Mouse (Mus musculus) midbrain, embryonic 14.5 days (tissue): Measurements from ENCODE around the gene H2-T24. TPM values are rescaled to one million over a fixed set of nuclear protein-coding genes. Genes with fewer than 3 reads are reported as not detected.
"Not testable (repeated sequence)": the region's sequence is repeated elsewhere in the genome, so short reads cannot be mapped to it uniquely, and the experiment has no call there.

Experiments
- ATAC-seq: fragments of 200-750 bp; cut with Nextera tagmentation; 2 replicates; pipeline ENCODE4 v1.8.0; 2017; ENCODE audit warnings: moderate number of reproducible peaks, moderate library complexity; ENCODE audit not compliant: low FRiP score, low TSS enrichment
- DNase-seq: peaks from one replicate; pipeline ENCODE4 v3.0.0-alpha.2; 2015
- H3K27ac ChIP-seq: fragments of 300-500 bp; sonication (generic); replicated peaks from 2 replicates; pipeline ENCODE4 v1.5.1; 2014; ENCODE audit warnings: mild to moderate bottlenecking, low read depth, low read length, moderate library complexity
- H3K27me3 ChIP-seq: fragments of 300-500 bp; sonication (generic); 2 replicates; pipeline ENCODE4 v1.6.1; 2014; ENCODE audit warnings: low read length, control low read depth, mixed read lengths; ENCODE audit not compliant: control insufficient read depth, insufficient read depth
- H3K36me3 ChIP-seq: fragments of 300-500 bp; sonication (generic); 2 replicates; pipeline ENCODE4 v1.6.1; 2014; ENCODE audit warnings: low read length, control low read depth; ENCODE audit not compliant: control insufficient read depth, insufficient read depth
- H3K4me1 ChIP-seq: fragments of 300-500 bp; sonication (generic); 2 replicates; pipeline ENCODE4 v1.6.1; 2014; ENCODE audit warnings: mild to moderate bottlenecking, antibody characterized with exemption, low read length, control low read depth; ENCODE audit not compliant: control insufficient read depth, insufficient read depth
- H3K4me2 ChIP-seq: fragments of 300-500 bp; sonication (generic); 2 replicates; pipeline ENCODE4 v1.6.1; 2014; ENCODE audit warnings: mild to moderate bottlenecking, low read length, moderate library complexity
- H3K4me3 ChIP-seq: fragments of 300-500 bp; sonication (generic); replicated peaks from 2 replicates; pipeline ENCODE4 v1.5.1; 2014; ENCODE audit warnings: low read depth, low read length
- H3K9ac ChIP-seq: fragments of 300-500 bp; sonication (generic); replicated peaks from 2 replicates; pipeline ENCODE4 v1.6.1; 2014; ENCODE audit warnings: mild to moderate bottlenecking, low read length, moderate library complexity
- H3K9me3 ChIP-seq: fragments of 300-500 bp; sonication (generic); 2 replicates; pipeline ENCODE4 v1.6.1; 2016; ENCODE audit warnings: low read length, control low read depth, mixed read lengths; ENCODE audit not compliant: control insufficient read depth
- WGBS: fragments of 180-500 bp; shearing (Covaris S2); extraction: QIAGEN DNeasy Blood & Tissue Kit; methylation state at CpG from one replicate; pipeline ENCODE4 v1.1.7; 2014; 5-methylcytosine and 5-hydroxymethylcytosine counted together
- polyA plus RNA-seq: library from polyadenylated mRNA; unstranded; fragments of >200 nt; fragmentation: Nextera tagmentation; extraction: Ambion mirVana; gene quantifications from 2 replicates; pipeline ENCODE4 v1.2.1, GENCODE M21; 2014

Gene H2-T24
- 7.4 and 9.8 TPM in 2 replicates for polyA plus RNA-seq

GRCm38 (mm10) chr17:36020191-36021073 lies at the start of gene H2-T24:
H2-T24 (minus strand) TSS chr17:36020560.
- WGBS, result 44% methylated on average over 15 of the region's 15 CpGs
- DNase-seq (peak; percentile 32), ATAC-seq (no peak)
- Histone ChIP-seq H3K9ac (no peak within 1 kb of the TSS), H3K4me1 (no peaks in the 10 kb centered on the region), H3K36me3 (peaks cover under 1% of the 10 kb centered on the region; the same call in 1 of the 2 replicates), H3K4me3 (no peak within 1 kb of the TSS), H3K27me3 (no peaks in the 10 kb centered on the region), H3K4me2 (peak within 1 kb of the TSS; percentile 1; the same call in 1 of the 2 replicates), H3K27ac (no peak within 1 kb of the TSS), H3K9me3 (no peaks in the 10 kb centered on the region)

GRCm38 (mm10) chr17:36060829-36061228 lies 40.5 kb upstream of the H2-T24 start:
- Histone ChIP-seq H3K36me3 (no peaks in the 10 kb centered on the region), H3K4me1 (no peaks in the 10 kb centered on the region), H3K9me3 (no peaks in the 10 kb centered on the region), H3K9ac (no peak overlapping the region), H3K4me3 (no peak overlapping the region), H3K27me3 (no peaks in the 10 kb centered on the region), H3K4me2 (no peak overlapping the region), H3K27ac (no peak overlapping the region)
- ATAC-seq (no peak), DNase-seq (peak; percentile 88)
- 22% methylated on average over 2 of the region's 2 CpGs for whole genome bisulfite sequencing

DNA sequence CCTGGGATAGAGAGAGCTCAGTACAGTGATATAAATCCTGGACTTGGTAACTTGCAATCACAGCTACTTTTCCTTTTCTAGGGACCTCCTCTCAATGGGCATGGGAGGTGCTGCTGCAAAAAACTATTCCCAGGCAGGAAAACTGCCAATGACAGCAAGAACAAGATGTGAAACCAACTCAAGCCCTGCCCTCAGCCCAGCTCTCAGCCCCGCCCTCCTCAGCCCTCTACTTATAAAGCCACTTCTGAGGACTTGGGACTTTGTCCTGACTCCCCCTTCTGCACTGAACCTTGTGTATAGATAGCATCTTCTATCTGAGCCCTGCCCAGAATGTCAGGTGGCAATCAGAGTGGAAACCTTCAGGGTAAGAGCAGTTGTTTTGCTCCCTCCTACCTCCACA lies 38.0 kb upstream of the H2-T24 start, which contains the start of gene Gm11127:
Gene Gm11127, minus strand, starts transcription at position 10 of the 400 bp plus-strand sequence.
- H3K27me3 ChIP-seq, H3K4me3 ChIP-seq, H3K27ac ChIP-seq, DNase-seq, H3K9ac ChIP-seq, H3K4me2 ChIP-seq, ATAC-seq, H3K4me1 ChIP-seq, H3K36me3 ChIP-seq, H3K9me3 ChIP-seq: not testable (repeated sequence)
- WGBS, result 57% methylated on average over 1 of the region's 1 CpGs

GRCm38 (mm10) chr17:36057927-36058326 lies 37.6 kb upstream of the H2-T24 start:
- H3K36me3 ChIP-seq, H3K27me3 ChIP-seq, H3K9ac ChIP-seq, ATAC-seq, H3K27ac ChIP-seq, H3K9me3 ChIP-seq, H3K4me1 ChIP-seq, H3K4me3 ChIP-seq, DNase-seq, H3K4me2 ChIP-seq: not testable (repeated sequence)
- WGBS, result 90% methylated on average over 24 of the region's 25 CpGs

GRCm38 (mm10) chr17:36043286-36043685 lies 22.9 kb upstream of the H2-T24 start:
- no peaks in the 10 kb centered on the region for H3K4me1 ChIP-seq
- H3K9ac ChIP-seq, result no peak overlapping the region
- H3K36me3 ChIP-seq, result no peaks in the 10 kb centered on the region
- WGBS, result 84% methylated on average over 3 of the region's 3 CpGs
- no peak overlapping the region for H3K27ac ChIP-seq
- DNase-seq (no peak), ATAC-seq (no peak)
- no peaks in the 10 kb centered on the region for H3K27me3 ChIP-seq
- H3K9me3 ChIP-seq, result no peaks in the 10 kb centered on the region
- peak overlapping the region; percentile 60 for H3K4me2 ChIP-seq
- H3K4me3 ChIP-seq, result no peak overlapping the region

DNA sequence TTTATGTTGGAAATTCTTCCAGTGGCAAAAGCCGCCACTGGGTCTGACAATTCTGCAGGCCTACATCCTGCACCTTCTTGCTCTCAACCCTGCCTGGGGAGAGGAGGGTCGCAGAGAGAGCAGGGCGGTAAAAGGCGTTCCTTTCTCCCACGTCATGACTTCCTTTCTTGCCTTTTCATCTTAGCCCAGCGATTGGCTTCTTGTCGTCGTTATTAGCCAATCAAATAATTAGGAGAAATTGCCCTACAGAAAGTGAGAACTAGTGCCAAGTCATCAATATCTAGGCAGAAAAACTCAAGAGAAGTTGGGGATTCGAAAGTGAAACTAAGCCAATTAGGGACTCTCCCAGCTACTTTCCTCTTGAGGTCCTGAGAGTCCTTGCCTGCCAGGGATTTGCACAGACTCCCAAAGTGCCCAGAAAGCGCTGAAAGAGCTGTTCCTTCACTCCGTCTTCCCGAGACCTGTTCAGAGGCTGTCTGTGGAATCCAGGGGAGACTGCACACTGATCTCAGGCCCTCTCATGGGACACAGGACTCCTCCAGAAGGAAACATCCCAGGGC lies 22.3 kb upstream of the H2-T24 start, which contains the start of the genes H2-T22 and Gm6034:
Gene H2-T22, minus strand, starts transcription at position 138 of the 560 bp plus-strand sequence.
Gene Gm6034, plus strand, starts transcription at position 352 of the 560 bp plus-strand sequence.
- peak; percentile 81 for ATAC-seq

DNA sequence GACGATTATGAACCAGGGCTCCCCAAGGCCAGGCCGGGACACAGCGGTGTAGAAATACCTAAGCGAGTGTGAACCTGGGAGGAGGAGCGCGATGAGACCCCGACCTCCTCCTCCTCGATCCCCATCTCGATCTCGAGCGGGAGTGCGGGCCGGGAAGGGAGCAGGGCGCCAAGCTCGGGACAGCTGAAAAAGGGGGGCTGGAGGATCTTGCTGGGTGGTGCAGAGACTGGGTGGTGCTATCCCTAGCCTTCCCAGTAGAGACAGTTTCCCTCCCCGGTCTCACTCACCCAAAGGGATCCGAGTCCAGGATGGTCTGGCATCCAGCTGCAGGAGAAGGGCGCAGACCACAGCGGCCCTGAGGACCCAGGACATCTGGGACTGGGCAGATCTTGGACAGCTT lies 21.7 kb upstream of the H2-T24 start:
- not testable (repeated sequence) for H3K27me3 ChIP-seq, DNase-seq, H3K4me1 ChIP-seq, H3K9ac ChIP-seq, H3K36me3 ChIP-seq, H3K9me3 ChIP-seq, H3K27ac ChIP-seq
- ATAC-seq, result peak; percentile 62
- Histone ChIP-seq H3K4me2 (peak overlapping the region; percentile 60), H3K4me3 (peak overlapping the region; percentile 29)
- WGBS, result 1% methylated on average over 19 of the region's 19 CpGs

More for the DNA sequence above, 22.3 kb upstream of the H2-T24 start, which contains the start of the genes H2-T22 and Gm6034:
- H3K4me1 ChIP-seq, H3K27ac ChIP-seq, H3K27me3 ChIP-seq, H3K9ac ChIP-seq, H3K9me3 ChIP-seq, H3K36me3 ChIP-seq: not testable (repeated sequence)
- peak; percentile 86 for DNase-seq
- Histone ChIP-seq H3K4me3 (peak within 1 kb of the TSS; percentile 29), H3K4me2 (peak within 1 kb of the TSS; percentile 60)
- WGBS, result 1% methylated on average over 12 of the region's 12 CpGs

DNA sequence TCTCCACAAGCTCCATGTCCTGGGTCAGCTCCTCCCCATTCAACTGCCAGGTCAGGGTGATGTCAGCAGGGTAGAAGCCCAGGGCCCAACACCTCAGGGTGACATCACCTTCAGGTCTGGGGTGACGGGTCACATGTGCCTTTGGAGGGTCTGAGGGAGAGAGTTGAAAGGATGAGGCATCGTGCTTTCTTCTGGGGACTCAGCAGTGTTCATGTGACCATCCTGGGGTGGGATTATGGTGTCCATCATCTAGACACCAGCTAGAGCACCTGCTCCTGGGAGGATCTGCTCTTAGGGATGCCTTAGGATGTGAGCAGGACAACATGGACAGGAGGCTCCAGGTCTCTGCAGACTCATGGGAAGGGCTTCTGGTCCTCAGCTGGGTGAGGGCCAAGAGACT lies 20.2 kb upstream of the H2-T24 start:
- H3K27ac ChIP-seq, H3K4me1 ChIP-seq, H3K27me3 ChIP-seq, H3K4me2 ChIP-seq, H3K4me3 ChIP-seq, H3K9ac ChIP-seq, H3K9me3 ChIP-seq, DNase-seq, H3K36me3 ChIP-seq, ATAC-seq: not testable (repeated sequence)
- 87% methylated on average over 2 of the region's 2 CpGs for WGBS
